Mouse (Mus musculus): ENCODE measurements around the gene Slc24a3.

DNA sequence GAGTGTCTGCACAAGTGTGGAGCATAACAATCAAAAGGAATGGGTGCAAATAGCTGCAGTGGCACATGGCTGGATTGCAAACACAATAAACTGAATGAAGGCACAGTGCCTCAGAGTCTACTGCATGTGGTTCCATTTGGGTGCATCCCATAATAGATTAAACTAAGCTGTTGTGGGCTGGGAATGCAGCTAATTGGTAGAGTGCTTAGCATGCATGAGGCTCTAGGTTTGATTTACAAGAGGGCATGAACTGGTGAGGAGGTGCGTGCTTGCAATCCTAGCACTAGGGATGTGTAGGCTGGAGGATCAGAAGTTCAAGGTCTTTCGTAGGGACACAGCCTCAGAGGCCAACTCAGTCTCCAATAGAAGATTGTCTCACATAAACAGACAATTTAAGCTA lies 159.0 kb downstream of the Slc24a3 start:
- TF ChIP-seq CTCF (IDR thresholded peaks at IDR 0.05; ENCODE audit: low read depth, low read length), result no peak
- TF ChIP-seq POLR2A (IDR thresholded peaks at IDR 0.05; ENCODE audit: extremely low read depth, insufficient read depth, low read length), result no peak

Data from liver, adult 2 months (tissue).